In the genomic region with DNA sequence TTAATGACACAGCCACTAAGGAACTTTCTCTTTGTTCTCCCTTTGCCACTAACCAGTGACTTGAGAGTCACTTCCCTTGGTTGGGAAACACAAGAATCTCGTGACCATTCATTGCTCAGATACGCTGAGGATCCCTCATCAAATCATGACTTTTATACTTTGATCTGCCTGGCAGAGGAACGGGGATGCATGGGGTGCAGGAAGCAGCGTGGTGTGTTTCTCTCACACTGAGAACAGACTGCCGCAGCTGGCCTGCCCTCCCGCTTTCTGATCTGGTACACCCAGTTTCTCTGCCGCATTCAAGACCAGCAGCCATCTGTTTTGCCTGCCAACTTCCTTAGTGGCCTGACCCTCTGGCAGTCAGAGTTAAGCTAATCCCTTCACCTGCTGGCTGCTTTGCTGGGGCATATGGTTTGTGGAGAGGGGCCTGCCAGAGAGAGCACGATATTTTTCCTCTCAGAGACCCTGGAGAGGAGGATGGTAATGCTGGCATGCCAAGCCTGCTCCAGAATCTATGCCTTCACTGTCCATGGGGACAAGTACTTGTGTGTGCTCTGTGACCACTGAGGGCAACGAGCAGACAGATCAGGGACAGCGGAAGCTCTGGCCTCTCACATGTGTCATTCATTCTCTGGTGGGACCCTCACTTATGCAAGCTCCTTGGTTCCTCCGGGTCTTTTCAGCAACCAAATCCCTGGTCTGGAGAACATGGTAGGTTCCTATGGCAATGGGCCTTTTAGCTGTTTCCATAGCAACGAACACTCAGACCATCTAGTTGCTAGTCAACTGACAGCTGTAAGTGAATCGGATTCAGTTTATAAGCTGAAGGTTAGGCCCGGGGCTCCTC, we compare ENCODE assay signal across 10 mouse cellular contexts. TPM values are rescaled to one million over a fixed set of nuclear protein-coding genes. Genes with fewer than 3 reads are reported as not detected.
DNase-seq lines count a peak whose midpoint lies in the region; ATAC-seq lines count a peak whose summit lies in the region.
"Had no signal": no experiment of that assay in that cellular context is flagged by ENCODE, and none has a peak within 500 bp of the region (broad histone marks: within the 10 kb centered on the region; RNA-seq: fewer than 3 reads in every experiment).

No protein-coding gene starts in this region.

- peak overlapping the region; percentile 66 for H3K27ac ChIP-seq in hindbrain, embryonic 10.5 days

- peaks cover 24% of the 10 kb centered on the region for H3K36me3 ChIP-seq in hindbrain, embryonic 10.5 days

- intact Hi-C loops in left cerebral cortex, postnatal 10 days (cut with DNase I), result no loop called here

- peaks cover 7% of the 10 kb centered on the region; the same call in 1 of the 2 replicates for H3K27me3 ChIP-seq in hindbrain, embryonic 10.5 days (ENCODE audit: insufficient read depth, poor library complexity, severe bottlenecking)

- no peak overlapping the region for H3K4me3 ChIP-seq in hindbrain, embryonic 10.5 days

- peaks cover 49% of the 10 kb centered on the region for H3K4me1 ChIP-seq in hindbrain, embryonic 10.5 days (replicated peaks)

- peak; percentile 42 to 53 for DNase-seq in left cerebral cortex, postnatal 10 days (ENCODE audit: extremely low spot score in 1 of 2, low spot score in 2 of 2)
- no peak for DNase-seq in left cerebral cortex, adult 8-10 months (ENCODE audit: low spot score in 2 of 2)
- DNase-seq in cerebellum, adult 8-10 months, result peak; percentile 63
- DNase-seq in hindbrain, embryonic 10.5 days (ENCODE audit: low spot score), result peak; percentile 47
- DNase-seq in mesoderm, embryonic 11.5 days (ENCODE audit: low read depth, low spot score), result peak; percentile 58
- DNase-seq in thymus, postnatal 10 days (ENCODE audit: low spot score in 2 of 2), result peak; percentile 55 to 66
- no peak for DNase-seq in urinary bladder, postnatal 14 days (ENCODE audit: low spot score)

- no peaks in the 10 kb centered on the region for H3K9me3 ChIP-seq in hindbrain, embryonic 10.5 days
- H3K9me3 ChIP-seq: G1E had no signal

- no peak for ATAC-seq in erythroblast, adult 5-6 weeks (replicated peaks; ENCODE audit: low FRiP score, poor library complexity, severe bottlenecking)

- WGBS in hindbrain, embryonic 10.5 days, result 40% methylated on average over 14 of the region's 14 CpGs

RNA-seq across cellular contexts. Expression of gene Npc2, which starts 20.6 kb away (rescaled TPM):
- 10 to 100 TPM; 27.3 to 30.1 TPM for total RNA-seq in left cerebral cortex, postnatal 10 days (2021)
- 10 to 100 TPM; 30.5 to 57.3 (median 41.3) TPM for total RNA-seq in left cerebral cortex, adult 8-10 months (2022)
- 77.2 and 89.0 TPM in 2 replicates for polyA plus RNA-seq in hindbrain, embryonic 10.5 days (2016; fragmentation: Nextera tagmentation; extraction: Ambion mirVana)
- total RNA-seq in erythroblast, adult 5-6 weeks (2015; ENCODE audit: low replicate concordance), result 37.2 and 37.7 TPM in 2 replicates
- total RNA-seq in erythroblast, adult 5-6 weeks (2017; ENCODE audit: low replicate concordance), result 26.9 and 30.6 TPM in 2 replicates

RNA-seq across cellular contexts. Expression of gene Isca2, which starts 20.7 kb away (rescaled TPM):
- 10 to 100 TPM; 47.4 to 51.2 TPM for total RNA-seq in left cerebral cortex, postnatal 10 days (2021)
- total RNA-seq in left cerebral cortex, adult 8-10 months (2022), result 10 to 100 TPM; 52.3 to 66.3 (median 60.8) TPM
- polyA plus RNA-seq in hindbrain, embryonic 10.5 days (2016; fragmentation: Nextera tagmentation; extraction: Ambion mirVana), result 160 and 181 TPM in 2 replicates
- 94.7 and 120 TPM in 2 replicates for total RNA-seq in erythroblast, adult 5-6 weeks (2015; ENCODE audit: low replicate concordance)
- 35.5 and 49.8 TPM in 2 replicates for total RNA-seq in erythroblast, adult 5-6 weeks (2017; ENCODE audit: low replicate concordance)

RNA-seq across cellular contexts. Expression of gene Syndig1l, which starts 53.7 kb away (rescaled TPM):
- 10 to 100 TPM; 23.5 to 32.1 TPM for total RNA-seq in left cerebral cortex, postnatal 10 days (2021)
- 10 to 100 TPM; 60.2 to 76.1 (median 70.8) TPM for total RNA-seq in left cerebral cortex, adult 8-10 months (2022)
- polyA plus RNA-seq in hindbrain, embryonic 10.5 days (2016; fragmentation: Nextera tagmentation; extraction: Ambion mirVana), result 1.5 TPM in 1 of 2 replicates, not detected in the other
- 1.3 TPM in 1 of 2 replicates, not detected in the other for total RNA-seq in erythroblast, adult 5-6 weeks (2015; ENCODE audit: low replicate concordance)
- total RNA-seq in erythroblast, adult 5-6 weeks (2017; ENCODE audit: low replicate concordance), result not detected in 2 replicates
- total RNA-seq: neutrophil, adult 5-6 weeks had no signal
- polyA plus RNA-seq: G1E had no signal

Comparison
In these comparisons a context has a peak if more than half of its experiments do, and no peak if none do; other contexts are left out.
1. DNase-seq: peak in left cerebral cortex, postnatal 10 days (2 of 2), cerebellum, adult 8-10 months (single experiment), hindbrain, embryonic 10.5 days (single experiment), mesoderm, embryonic 11.5 days (single experiment) and thymus, postnatal 10 days (2 of 2); none in left cerebral cortex, adult 8-10 months (0 of 2) and urinary bladder, postnatal 14 days (single experiment).
2. RNA of gene Syndig1l, which starts 53.7 kb away (total RNA-seq): 60.2 to 76.1 TPM in left cerebral cortex, adult 8-10 months and 23.5 to 32.1 TPM in left cerebral cortex, postnatal 10 days; 1.3 TPM in erythroblast, adult 5-6 weeks; every median in the first group is over 10 times any median in the second.